Mouse (Mus musculus): ENCODE data around the gene Nup85. TPM values are rescaled to one million over a fixed set of nuclear protein-coding genes. Genes with fewer than 3 reads are reported as not detected.

The Nup85 gene
- polyA plus RNA-seq, 1 experiment from 2014 or later = 277 TPM

GRCm38 (mm10) chr11:115587984-115588383 is 23.8 kb downstream of the Nup85 start:
- DNase-seq (ENCODE audit: low spot score) (no peak), ATAC-seq (replicated peaks; ENCODE audit: low FRiP score) (no peak)
- H3K4me1 ChIP-seq (replicated peaks; ENCODE audit: control insufficient read depth, insufficient read depth, low read length) = no peaks in the 10 kb centered on the region
- 83% methylated on average over 9 of the region's 9 CpGs for WGBS
- peaks cover 81% of the 10 kb centered on the region for H3K36me3 ChIP-seq (ENCODE audit: control insufficient read depth, insufficient read depth, low read length)
- H3K9me3 ChIP-seq (ENCODE audit: control insufficient read depth, low read length) = no peaks in the 10 kb centered on the region
- H3K4me3 ChIP-seq (ENCODE audit: low read depth, low read length) = no peak overlapping the region
- H3K9ac ChIP-seq (ENCODE audit: low read depth, low read length) = no peak overlapping the region
- no peak overlapping the region for H3K27ac ChIP-seq (ENCODE audit: low read depth, low read length)
- no peak overlapping the region for H3K4me2 ChIP-seq
- no peaks in the 10 kb centered on the region for H3K27me3 ChIP-seq (replicated peaks; ENCODE audit: control insufficient read depth, insufficient read depth, low read length)

- WGBS = 82% methylated on average over 2 of the region's 2 CpGs
- Histone ChIP-seq H3K9me3 (ENCODE audit: control insufficient read depth, low read length) (no peaks in the 10 kb centered on the region), H3K9ac (ENCODE audit: low read depth, low read length) (no peak overlapping the region), H3K4me2 (no peak overlapping the region), H3K27me3 (replicated peaks; ENCODE audit: control insufficient read depth, insufficient read depth, low read length) (no peaks in the 10 kb centered on the region), H3K4me1 (replicated peaks; ENCODE audit: control insufficient read depth, insufficient read depth, low read length) (no peaks in the 10 kb centered on the region), H3K27ac (ENCODE audit: low read depth, low read length) (no peak overlapping the region), H3K4me3 (ENCODE audit: low read depth, low read length) (no peak overlapping the region), H3K36me3 (ENCODE audit: control insufficient read depth, insufficient read depth, low read length) (peaks cover 69% of the 10 kb centered on the region)
- ATAC-seq (replicated peaks; ENCODE audit: low FRiP score) (no peak), DNase-seq (ENCODE audit: low spot score) (no peak)
Measured at GRCm38 (mm10) chr11:115590526-115591075, 26.4 kb downstream of the Nup85 start.

- H3K9ac ChIP-seq (ENCODE audit: low read depth, low read length) = no peak overlapping the region
- peaks cover 6% of the 10 kb centered on the region; the same call in 1 of the 2 replicates for H3K4me1 ChIP-seq (replicated peaks; ENCODE audit: control insufficient read depth, insufficient read depth, low read length)
- ATAC-seq (replicated peaks; ENCODE audit: low FRiP score) (no peak), DNase-seq (ENCODE audit: low spot score) (no peak)
- H3K4me2 ChIP-seq = no peak overlapping the region
- H3K9me3 ChIP-seq (ENCODE audit: control insufficient read depth, low read length) = no peaks in the 10 kb centered on the region
- H3K4me3 ChIP-seq (ENCODE audit: low read depth, low read length) = no peak overlapping the region
- H3K27me3 ChIP-seq (replicated peaks; ENCODE audit: control insufficient read depth, insufficient read depth, low read length) = no peaks in the 10 kb centered on the region
- 86% methylated on average over 3 of the region's 3 CpGs for WGBS
- no peak overlapping the region for H3K27ac ChIP-seq (ENCODE audit: low read depth, low read length)
- H3K36me3 ChIP-seq (ENCODE audit: control insufficient read depth, insufficient read depth, low read length) = peaks cover 47% of the 10 kb centered on the region
Measured at GRCm38 (mm10) chr11:115595209-115595608, 31.0 kb downstream of the Nup85 start.

GRCm38 (mm10) chr11:115598309-115598708 is 34.1 kb downstream of the Nup85 start:
- ATAC-seq (replicated peaks; ENCODE audit: low FRiP score) = no peak
- DNase-seq (ENCODE audit: low spot score) = no peak
- Histone ChIP-seq H3K4me2 (no peak overlapping the region), H3K9me3 (ENCODE audit: control insufficient read depth, low read length) (no peaks in the 10 kb centered on the region), H3K27ac (ENCODE audit: low read depth, low read length) (no peak overlapping the region), H3K4me3 (ENCODE audit: low read depth, low read length) (no peak overlapping the region), H3K36me3 (ENCODE audit: control insufficient read depth, insufficient read depth, low read length) (peaks cover 30% of the 10 kb centered on the region), H3K9ac (ENCODE audit: low read depth, low read length) (no peak overlapping the region), H3K4me1 (replicated peaks; ENCODE audit: control insufficient read depth, insufficient read depth, low read length) (peaks cover 27% of the 10 kb centered on the region), H3K27me3 (replicated peaks; ENCODE audit: control insufficient read depth, insufficient read depth, low read length) (no peaks in the 10 kb centered on the region)
- 68% methylated on average over 4 of the region's 4 CpGs for WGBS

GRCm38 (mm10) chr11:115599722-115600121 is 35.5 kb downstream of the Nup85 start:
- no peak for ATAC-seq (replicated peaks; ENCODE audit: low FRiP score)
- Histone ChIP-seq H3K4me1 (replicated peaks; ENCODE audit: control insufficient read depth, insufficient read depth, low read length) (peaks cover 27% of the 10 kb centered on the region), H3K9ac (ENCODE audit: low read depth, low read length) (no peak overlapping the region), H3K27me3 (replicated peaks; ENCODE audit: control insufficient read depth, insufficient read depth, low read length) (no peaks in the 10 kb centered on the region), H3K4me2 (no peak overlapping the region), H3K36me3 (ENCODE audit: control insufficient read depth, insufficient read depth, low read length) (peaks cover 20% of the 10 kb centered on the region; the same call in 1 of the 2 replicates), H3K4me3 (ENCODE audit: low read depth, low read length) (no peak overlapping the region; the same call in 1 of the 2 replicates), H3K9me3 (ENCODE audit: control insufficient read depth, low read length) (no peaks in the 10 kb centered on the region), H3K27ac (ENCODE audit: low read depth, low read length) (no peak overlapping the region)
- WGBS = 95% methylated on average over 7 of the region's 7 CpGs
- DNase-seq (ENCODE audit: low spot score) = no peak

GRCm38 (mm10) chr11:115600743-115601142 is 36.5 kb downstream of the Nup85 start:
- H3K27ac ChIP-seq (ENCODE audit: low read depth, low read length) = no peak overlapping the region
- H3K27me3 ChIP-seq (replicated peaks; ENCODE audit: control insufficient read depth, insufficient read depth, low read length) = no peaks in the 10 kb centered on the region
- no peak overlapping the region for H3K9ac ChIP-seq (ENCODE audit: low read depth, low read length)
- ATAC-seq (replicated peaks; ENCODE audit: low FRiP score) = no peak
- peaks cover 34% of the 10 kb centered on the region for H3K4me1 ChIP-seq (replicated peaks; ENCODE audit: control insufficient read depth, insufficient read depth, low read length)
- 94% methylated on average over 15 of the region's 15 CpGs for WGBS
- no peaks in the 10 kb centered on the region for H3K9me3 ChIP-seq (ENCODE audit: control insufficient read depth, low read length)
- peaks cover 20% of the 10 kb centered on the region for H3K36me3 ChIP-seq (ENCODE audit: control insufficient read depth, insufficient read depth, low read length)
- H3K4me2 ChIP-seq = peak overlapping the region; percentile 1; the same call in 1 of the 2 replicates
- H3K4me3 ChIP-seq (ENCODE audit: low read depth, low read length) = no peak overlapping the region
- DNase-seq (ENCODE audit: low spot score) = no peak

GRCm38 (mm10) chr11:115601174-115601573 is 36.9 kb downstream of the Nup85 start:
- Histone ChIP-seq H3K4me3 (ENCODE audit: low read depth, low read length) (peak overlapping the region; percentile 98; the same call in 1 of the 2 replicates), H3K4me2 (peak overlapping the region; percentile 1; the same call in 1 of the 2 replicates), H3K9ac (ENCODE audit: low read depth, low read length) (no peak overlapping the region), H3K4me1 (replicated peaks; ENCODE audit: control insufficient read depth, insufficient read depth, low read length) (peaks cover 37% of the 10 kb centered on the region), H3K27ac (ENCODE audit: low read depth, low read length) (no peak overlapping the region), H3K27me3 (replicated peaks; ENCODE audit: control insufficient read depth, insufficient read depth, low read length) (no peaks in the 10 kb centered on the region), H3K9me3 (ENCODE audit: control insufficient read depth, low read length) (no peaks in the 10 kb centered on the region), H3K36me3 (ENCODE audit: control insufficient read depth, insufficient read depth, low read length) (peaks cover 19% of the 10 kb centered on the region)
- no peak for ATAC-seq (replicated peaks; ENCODE audit: low FRiP score)
- no peak for DNase-seq (ENCODE audit: low spot score)
- 58% methylated on average over 4 of the region's 4 CpGs for WGBS

- H3K27me3 ChIP-seq (replicated peaks; ENCODE audit: control insufficient read depth, insufficient read depth, low read length) = no peaks in the 10 kb centered on the region
- H3K4me2 ChIP-seq = peak overlapping the region; percentile 95
- DNase-seq (ENCODE audit: low spot score) = no peak
- peak overlapping the region; percentile 92 for H3K9ac ChIP-seq (ENCODE audit: low read depth, low read length)
- H3K4me1 ChIP-seq (replicated peaks; ENCODE audit: control insufficient read depth, insufficient read depth, low read length) = peaks cover 37% of the 10 kb centered on the region
- peaks cover 29% of the 10 kb centered on the region for H3K36me3 ChIP-seq (ENCODE audit: control insufficient read depth, insufficient read depth, low read length)
- no peaks in the 10 kb centered on the region for H3K9me3 ChIP-seq (ENCODE audit: control insufficient read depth, low read length)
- H3K4me3 ChIP-seq (ENCODE audit: low read depth, low read length) = peak overlapping the region; percentile 98
- ATAC-seq (replicated peaks; ENCODE audit: low FRiP score) = peak; percentile 4; the same call in 1 of the 2 replicates
- peak overlapping the region; percentile 85 for H3K27ac ChIP-seq (ENCODE audit: low read depth, low read length)
- 4% methylated on average over 15 of the region's 15 CpGs for WGBS
Measured at GRCm38 (mm10) chr11:115603128-115603475, 38.9 kb downstream of the Nup85 start.

Data from liver, embryonic 11.5 days (tissue).